Mouse (Mus musculus) urinary bladder, postnatal 36 days (tissue): ENCODE measurements around the gene Gm12886.

ENCODE experiments used
- DNase-seq, 2 experiments: peaks; one replicate each; pipeline ENCODE4 v3.0.0; 2022; ENCODE audit warnings: low spot score in 2 of 2, mixed read lengths in 1 of 2

Gene Gm12886

GRCm38 (mm10) chr4:121422999-121423398 is at the start of gene Gm12886:
TSS of gene Gm12886 (minus strand) at chr4:121423099.
- DNase-seq, result no peak
